In genomic region chr15:12435910-12436309, GRCm38 (mm10) we compare ENCODE assay signal across 14 mouse cellular contexts.
DNase-seq lines count a peak whose midpoint lies in the region; ATAC-seq lines count a peak whose summit lies in the region.
"Had no signal": no experiment of that assay in that cellular context is flagged by ENCODE, and none has a peak within 500 bp of the region (broad histone marks: within the 10 kb centered on the region; RNA-seq: fewer than 3 reads in every experiment).

No protein-coding gene starts in this region.

- no peaks in the 10 kb centered on the region for H3K9me3 ChIP-seq in heart, embryonic 16.5 days (replicated peaks; ENCODE audit: control insufficient read depth, low read length)
- H3K9me3 ChIP-seq in heart, embryonic 12.5 days (replicated peaks) = no peaks in the 10 kb centered on the region
- H3K9me3 ChIP-seq in liver, embryonic 16.5 days (replicated peaks; ENCODE audit: control insufficient read depth, low read length) = no peaks in the 10 kb centered on the region
- H3K9me3 ChIP-seq: embryonic facial prominence, embryonic 13.5 days; midbrain, embryonic 15.5 days had no signal

- no peaks in the 10 kb centered on the region for H3K36me3 ChIP-seq in heart, embryonic 16.5 days (ENCODE audit: control insufficient read depth, insufficient read depth)
- no peaks in the 10 kb centered on the region for H3K36me3 ChIP-seq in heart, embryonic 12.5 days
- no peaks in the 10 kb centered on the region for H3K36me3 ChIP-seq in liver, embryonic 16.5 days (ENCODE audit: control insufficient read depth, insufficient read depth)
- H3K36me3 ChIP-seq: midbrain, embryonic 15.5 days had no signal

- DNase-seq in thymus, postnatal 10 days (ENCODE audit: low spot score in 2 of 2) = peak; percentile 53 to 60
- DNase-seq in lung, postnatal 14 days = no peak
- DNase-seq in left cerebral cortex, postnatal 4 days = no peak
- DNase-seq in right cerebral cortex, postnatal 36 days (ENCODE audit: low spot score in 2 of 2) = no peak
- DNase-seq: cerebellum, adult 2 months; lung, embryonic 14.5 days had no signal

- 69% methylated on average over 8 of the region's 8 CpGs for WGBS in heart, embryonic 16.5 days
- 80% methylated on average over 8 of the region's 8 CpGs for WGBS in heart, embryonic 12.5 days
- WGBS in liver, embryonic 16.5 days (ENCODE audit: insufficient replicate concordance) = 22% methylated on average over 8 of the region's 8 CpGs

- 0 out of 2 replicates have a peak, but pooled peaks have one; percentile 25 for ATAC-seq in heart, embryonic 16.5 days (replicated peaks; ENCODE audit: extremely low read depth, insufficient read depth, low FRiP score)
- no peak for ATAC-seq in heart, embryonic 12.5 days (ENCODE audit: insufficient number of reproducible peaks, low FRiP score)
- peak; percentile 81 for ATAC-seq in activated CD4-positive, CD25-positive, alpha-beta regulatory T cell, adult 4 months
- ATAC-seq in liver, embryonic 16.5 days (ENCODE audit: low read depth) = peak; percentile 24; the same call in 1 of the 2 replicates
- ATAC-seq: forebrain, embryonic 16.5 days; hindbrain, embryonic 16.5 days; midbrain, embryonic 15.5 days had no signal

- intact Hi-C loops in left cerebral cortex, postnatal 4 days (cut with DNase I) = no loop called here

- H3K4me1 ChIP-seq in heart, embryonic 16.5 days (ENCODE audit: control insufficient read depth, insufficient read depth, low read length) = peaks cover 28% of the 10 kb centered on the region
- H3K4me1 ChIP-seq in heart, embryonic 12.5 days (replicated peaks) = peaks cover 32% of the 10 kb centered on the region
- peaks cover 9% of the 10 kb centered on the region for H3K4me1 ChIP-seq in liver, embryonic 16.5 days (ENCODE audit: control insufficient read depth, low read depth, low read length)
- H3K4me1 ChIP-seq: midbrain, embryonic 15.5 days had no signal

- no peak overlapping the region for H3K4me3 ChIP-seq in heart, embryonic 16.5 days (ENCODE audit: low read length)
- no peak overlapping the region for H3K4me3 ChIP-seq in heart, embryonic 12.5 days
- H3K4me3 ChIP-seq in liver, embryonic 16.5 days (ENCODE audit: low read depth, low read length) = no peak overlapping the region
- H3K4me3 ChIP-seq: embryonic facial prominence, embryonic 13.5 days; midbrain, embryonic 15.5 days had no signal

- peak overlapping the region; percentile 20; the same call in 1 of the 2 replicates for H3K27ac ChIP-seq in heart, embryonic 16.5 days (ENCODE audit: low read length)
- no peak overlapping the region for H3K27ac ChIP-seq in heart, embryonic 12.5 days (ENCODE audit: poor library complexity, severe bottlenecking)
- 0 out of 2 replicates have a peak overlapping the region, but pooled peaks have one; percentile 21 for H3K27ac ChIP-seq in liver, embryonic 16.5 days (ENCODE audit: low read length)
- H3K27ac ChIP-seq: embryonic facial prominence, embryonic 13.5 days; midbrain, embryonic 15.5 days had no signal

- no peaks in the 10 kb centered on the region for H3K27me3 ChIP-seq in heart, embryonic 16.5 days (ENCODE audit: control insufficient read depth, insufficient read depth, low read length)
- no peaks in the 10 kb centered on the region for H3K27me3 ChIP-seq in heart, embryonic 12.5 days (replicated peaks)
- H3K27me3 ChIP-seq in liver, embryonic 16.5 days (ENCODE audit: control insufficient read depth, insufficient read depth, low read depth, low read length) = no peaks in the 10 kb centered on the region
- H3K27me3 ChIP-seq: embryonic facial prominence, embryonic 13.5 days; midbrain, embryonic 15.5 days had no signal

- H3K4me2 ChIP-seq in heart, embryonic 16.5 days (ENCODE audit: low read depth, low read length) = no peak overlapping the region
- H3K4me2 ChIP-seq in heart, embryonic 12.5 days = no peak overlapping the region
- no peak overlapping the region; the same call in 1 of the 2 replicates for H3K4me2 ChIP-seq in liver, embryonic 16.5 days (ENCODE audit: low read depth, low read length)
- H3K4me2 ChIP-seq: embryonic facial prominence, embryonic 13.5 days; lung, embryonic 14.5 days; midbrain, embryonic 15.5 days had no signal

- no peak overlapping the region for H3K9ac ChIP-seq in heart, embryonic 16.5 days (ENCODE audit: low read length)
- H3K9ac ChIP-seq in heart, embryonic 12.5 days = no peak overlapping the region
- no peak overlapping the region for H3K9ac ChIP-seq in liver, embryonic 16.5 days (ENCODE audit: low read depth, low read length)
- H3K9ac ChIP-seq: embryonic facial prominence, embryonic 13.5 days; lung, embryonic 14.5 days; midbrain, embryonic 15.5 days had no signal

Comparison
In these comparisons a context has a peak if more than half of its experiments do, and no peak if none do; other contexts are left out.
1. DNase-seq: peak in thymus, postnatal 10 days (2 of 2); none in lung, postnatal 14 days (single experiment), left cerebral cortex, postnatal 4 days (single experiment) and right cerebral cortex, postnatal 36 days (0 of 2).